Mouse (Mus musculus): ENCODE data around the gene Dnttip2. TPM values are rescaled to one million over a fixed set of nuclear protein-coding genes. Genes with fewer than 3 reads are reported as not detected.
A peak's percentile ranks its signal among the peaks of the same experiment; 100 is the strongest.
"Not testable (repeated sequence)": the region's sequence is repeated elsewhere in the genome, so short reads cannot be mapped to it uniquely, and the experiment has no call there.

Gene Dnttip2
- polyA plus RNA-seq, 1 experiment, result 4.4 TPM

- H3K4me1 ChIP-seq (ENCODE audit: control insufficient read depth, insufficient read depth, insufficient read length), result no peaks in the 10 kb centered on the region; the same call in 1 of the 2 replicates
- TF ChIP-seq CTCF (IDR thresholded peaks at IDR 0.05; ENCODE audit: extremely low read depth, insufficient read depth, insufficient read length, insufficient replicate concordance), result peak; percentile 75
- TF ChIP-seq POLR2A (IDR thresholded peaks at IDR 0.05; ENCODE audit: low read depth, low read length), result no peak; the same call in 1 of the 2 replicates
- H3K4me3 ChIP-seq (ENCODE audit: extremely low read depth, insufficient read depth, insufficient read length), result peak within 1 kb of the TSS; percentile 82
- no peaks in the 10 kb centered on the region for H3K27me3 ChIP-seq (ENCODE audit: control insufficient read depth, insufficient read depth, low read length)
- H3K36me3 ChIP-seq (ENCODE audit: control insufficient read depth, insufficient read depth, low read length), result no peaks in the 10 kb centered on the region
- DNase-seq (ENCODE audit: low read depth in 1 of 2, low spot score in 2 of 2), result peak; percentile 83 to 92
- WGBS, result under 1% methylated on average over 81 of the region's 90 CpGs
- peak within 1 kb of the TSS; percentile 72 for H3K27ac ChIP-seq (ENCODE audit: insufficient read depth, low read length)
Observed at GRCm38 (mm10) chr3:122245215-122245877, 28.8 kb upstream of the Dnttip2 start, which contains the start of gene Gclm. Gene Gclm (plus strand): TSS chr3:122245557.

- Histone ChIP-seq H3K27ac (ENCODE audit: insufficient read depth, low read length) (peak overlapping the region; percentile 72), H3K4me3 (ENCODE audit: extremely low read depth, insufficient read depth, insufficient read length) (peak overlapping the region; percentile 82), H3K4me1 (ENCODE audit: control insufficient read depth, insufficient read depth, insufficient read length) (no peaks in the 10 kb centered on the region; the same call in 1 of the 2 replicates), H3K27me3 (ENCODE audit: control insufficient read depth, insufficient read depth, low read length) (no peaks in the 10 kb centered on the region), H3K36me3 (ENCODE audit: control insufficient read depth, insufficient read depth, low read length) (no peaks in the 10 kb centered on the region)
- WGBS, result under 1% methylated on average over 50 of the region's 50 CpGs
- peak; percentile 8; the same call in 1 of the 2 replicates for TF ChIP-seq CTCF (IDR thresholded peaks at IDR 0.05; ENCODE audit: extremely low read depth, insufficient read depth, insufficient read length, insufficient replicate concordance)
- no peak for TF ChIP-seq POLR2A (IDR thresholded peaks at IDR 0.05; ENCODE audit: low read depth, low read length)
- peak; percentile 9 to 47 for DNase-seq (ENCODE audit: low read depth in 1 of 2, low spot score in 2 of 2)
Observed at GRCm38 (mm10) chr3:122245878-122246332, 28.3 kb upstream of the Dnttip2 start.

- no peaks in the 10 kb centered on the region for H3K27me3 ChIP-seq (ENCODE audit: control insufficient read depth, insufficient read depth, low read length)
- no peaks in the 10 kb centered on the region for H3K36me3 ChIP-seq (ENCODE audit: control insufficient read depth, insufficient read depth, low read length)
- 41% methylated on average over 6 of the region's 6 CpGs for WGBS
- peak overlapping the region; percentile 72; the same call in 1 of the 2 replicates for H3K27ac ChIP-seq (ENCODE audit: insufficient read depth, low read length)
- DNase-seq (ENCODE audit: low read depth in 1 of 2, low spot score in 2 of 2), result no peak
- TF ChIP-seq POLR2A (IDR thresholded peaks at IDR 0.05; ENCODE audit: low read depth, low read length) (no peak), CTCF (IDR thresholded peaks at IDR 0.05; ENCODE audit: extremely low read depth, insufficient read depth, insufficient read length, insufficient replicate concordance) (no peak)
- no peaks in the 10 kb centered on the region; the same call in 1 of the 2 replicates for H3K4me1 ChIP-seq (ENCODE audit: control insufficient read depth, insufficient read depth, insufficient read length)
- H3K4me3 ChIP-seq (ENCODE audit: extremely low read depth, insufficient read depth, insufficient read length), result peak overlapping the region; percentile 82
Observed at GRCm38 (mm10) chr3:122246406-122246805, 27.8 kb upstream of the Dnttip2 start.

- Histone ChIP-seq H3K27me3 (ENCODE audit: control insufficient read depth, insufficient read depth, low read length) (no peaks in the 10 kb centered on the region), H3K4me1 (ENCODE audit: control insufficient read depth, insufficient read depth, insufficient read length) (no peaks in the 10 kb centered on the region; the same call in 1 of the 2 replicates), H3K27ac (ENCODE audit: insufficient read depth, low read length) (peak overlapping the region; percentile 30; the same call in 1 of the 2 replicates), H3K4me3 (ENCODE audit: extremely low read depth, insufficient read depth, insufficient read length) (no peak overlapping the region), H3K36me3 (ENCODE audit: control insufficient read depth, insufficient read depth, low read length) (no peaks in the 10 kb centered on the region)
- TF ChIP-seq CTCF (IDR thresholded peaks at IDR 0.05; ENCODE audit: extremely low read depth, insufficient read depth, insufficient read length, insufficient replicate concordance) (no peak), POLR2A (IDR thresholded peaks at IDR 0.05; ENCODE audit: low read depth, low read length) (no peak)
- DNase-seq (ENCODE audit: low read depth in 1 of 2, low spot score in 2 of 2), result no peak
- WGBS, result 72% methylated on average over 12 of the region's 12 CpGs
Observed at GRCm38 (mm10) chr3:122246986-122247767, 27.0 kb upstream of the Dnttip2 start.

GRCm38 (mm10) chr3:122247768-122248100 is 26.5 kb upstream of the Dnttip2 start:
- 78% methylated on average over 2 of the region's 2 CpGs for WGBS
- Histone ChIP-seq H3K36me3 (ENCODE audit: control insufficient read depth, insufficient read depth, low read length) (no peaks in the 10 kb centered on the region), H3K4me3 (ENCODE audit: extremely low read depth, insufficient read depth, insufficient read length) (no peak overlapping the region; the same call in 1 of the 2 replicates), H3K4me1 (ENCODE audit: control insufficient read depth, insufficient read depth, insufficient read length) (no peaks in the 10 kb centered on the region; the same call in 1 of the 2 replicates), H3K27ac (ENCODE audit: insufficient read depth, low read length) (no peak overlapping the region; the same call in 1 of the 2 replicates), H3K27me3 (ENCODE audit: control insufficient read depth, insufficient read depth, low read length) (no peaks in the 10 kb centered on the region)
- no peak for DNase-seq (ENCODE audit: low read depth in 1 of 2, low spot score in 2 of 2)
- TF ChIP-seq CTCF (IDR thresholded peaks at IDR 0.05; ENCODE audit: extremely low read depth, insufficient read depth, insufficient read length, insufficient replicate concordance) (no peak), POLR2A (IDR thresholded peaks at IDR 0.05; ENCODE audit: low read depth, low read length) (no peak)

- no peak for TF ChIP-seq POLR2A (IDR thresholded peaks at IDR 0.05; ENCODE audit: low read depth, low read length)
- TF ChIP-seq CTCF (IDR thresholded peaks at IDR 0.05; ENCODE audit: extremely low read depth, insufficient read depth, insufficient read length, insufficient replicate concordance), result no peak
- WGBS, result 93% methylated on average over 3 of the region's 3 CpGs
- Histone ChIP-seq H3K4me3 (ENCODE audit: extremely low read depth, insufficient read depth, insufficient read length) (no peak overlapping the region), H3K27ac (ENCODE audit: insufficient read depth, low read length) (no peak overlapping the region), H3K27me3 (ENCODE audit: control insufficient read depth, insufficient read depth, low read length) (no peaks in the 10 kb centered on the region), H3K36me3 (ENCODE audit: control insufficient read depth, insufficient read depth, low read length) (no peaks in the 10 kb centered on the region), H3K4me1 (ENCODE audit: control insufficient read depth, insufficient read depth, insufficient read length) (no peaks in the 10 kb centered on the region)
- no peak for DNase-seq (ENCODE audit: low read depth in 1 of 2, low spot score in 2 of 2)
Observed at GRCm38 (mm10) chr3:122252466-122253253, 21.5 kb upstream of the Dnttip2 start.

- H3K27me3 ChIP-seq (ENCODE audit: control insufficient read depth, insufficient read depth, low read length); H3K27ac ChIP-seq (ENCODE audit: insufficient read depth, low read length); DNase-seq (ENCODE audit: low read depth in 1 of 2, low spot score in 2 of 2); H3K4me3 ChIP-seq (ENCODE audit: extremely low read depth, insufficient read depth, insufficient read length); H3K36me3 ChIP-seq (ENCODE audit: control insufficient read depth, insufficient read depth, low read length); H3K4me1 ChIP-seq (ENCODE audit: control insufficient read depth, insufficient read depth, insufficient read length): not testable (repeated sequence)
- WGBS, result 94% methylated on average over 7 of the region's 7 CpGs
Observed at GRCm38 (mm10) chr3:122254050-122254449, 20.1 kb upstream of the Dnttip2 start.
